Mouse (Mus musculus): Measurements from ENCODE around the gene Olfr998. TPM values are rescaled to one million over a fixed set of nuclear protein-coding genes. Genes with fewer than 3 reads are reported as not detected.
"Not testable (repeated sequence)": the region's sequence is repeated elsewhere in the genome, so short reads cannot be mapped to it uniquely, and the experiment has no call there.

Gene Olfr998
- not detected for total RNA-seq (2021)
- long read RNA-seq, experiment 1, result 0 reads
- long read RNA-seq, experiment 2, result 0 reads

GRCm38 (mm10) chr2:85588648-85589047, at the start of gene Olfr998:
Olfr998 (plus strand) TSS chr2:85588948.
- intact Hi-C loops (cut with DNase I); DNase-seq: not testable (repeated sequence)

- intact Hi-C loops (cut with DNase I), result no loop called here
- DNase-seq, result no peak
Measured at GRCm38 (mm10) chr2:85554806-85555205, 33.9 kb upstream of the Olfr998 start.

- no peak for DNase-seq
- intact Hi-C loops (cut with DNase I), result loop anchor here (5.0 kb wide), 2 partner anchors 313 to 438 kb away; no protein-coding TSS in a partner anchor
Measured at GRCm38 (mm10) chr2:85560226-85560625, 28.5 kb upstream of the Olfr998 start.

- intact Hi-C loops (cut with DNase I), result loop anchor here (5.0 kb wide), 2 partner anchors 314 to 439 kb away; no protein-coding TSS in a partner anchor
- no peak for DNase-seq
Measured at GRCm38 (mm10) chr2:85561187-85561586, 27.6 kb upstream of the Olfr998 start.

GRCm38 (mm10) chr2:85578915-85579314, 9.8 kb upstream of the Olfr998 start, which contains the start of gene Olfr996:
Olfr996 (plus strand) TSS chr2:85579215.
- DNase-seq, result no peak
- intact Hi-C loops (cut with DNase I), result no loop called here

GRCm38 (mm10) chr2:85611803-85612202, 23.1 kb downstream of the Olfr998 start, which contains the start of gene Olfr1000:
Olfr1000 (minus strand) TSS chr2:85611903.
- DNase-seq, result no peak
- intact Hi-C loops (cut with DNase I), result no loop called here

Other genes starting within 250 kb of the Olfr998 start
- not detected for gene Olfr987, start 249.6 kb upstream of the Olfr998 start, total RNA-seq (2021)
- not detected for gene Olfr988, start 225.7 kb upstream of the Olfr998 start, total RNA-seq (2021)
- gene Olfr992, start 179.5 kb upstream of the Olfr998 start, total RNA-seq (2021), result not detected
- gene Olfr993, start 174.1 kb upstream of the Olfr998 start, total RNA-seq (2021), result not detected
- gene Olfr994, start 152.5 kb upstream of the Olfr998 start, total RNA-seq (2021), result not detected
- not detected for gene Olfr995, start 145.3 kb upstream of the Olfr998 start, total RNA-seq (2021)
- not detected for gene 4833423E24Rik, start 69.9 kb upstream of the Olfr998 start, total RNA-seq (2021)
- gene Olfr996, start 9.7 kb upstream of the Olfr998 start, total RNA-seq (2021), result not detected
- gene Olfr1000, start 23.0 kb downstream of the Olfr998 start, total RNA-seq (2021), result not detected
- not detected for gene Olfr1002, start 61.8 kb downstream of the Olfr998 start, total RNA-seq (2021)
- not detected for gene Olfr154, start 75.5 kb downstream of the Olfr998 start, total RNA-seq (2021)
- not detected for gene Olfr1006, start 89.8 kb downstream of the Olfr998 start, total RNA-seq (2021)
- gene Olfr1008, start 100.5 kb downstream of the Olfr998 start, total RNA-seq (2021), result not detected
- not detected for gene Olfr1009, start 126.5 kb downstream of the Olfr998 start, total RNA-seq (2021)
- not detected for gene Olfr1012, start 173.8 kb downstream of the Olfr998 start, total RNA-seq (2021)
- gene Olfr1013, start 178.2 kb downstream of the Olfr998 start, total RNA-seq (2021), result not detected
- not detected for gene Olfr1014, start 183.8 kb downstream of the Olfr998 start, total RNA-seq (2021)
- not detected for gene Olfr1015, start 193.1 kb downstream of the Olfr998 start, total RNA-seq (2021)
- gene Olfr1016, start 213.6 kb downstream of the Olfr998 start, total RNA-seq (2021), result not detected
- not detected for gene Olfr1018, start 229.5 kb downstream of the Olfr998 start, total RNA-seq (2021)